Mouse (Mus musculus) C2C12 (cell line): Measurements from ENCODE around the gene Tef. TPM values are rescaled to one million over a fixed set of nuclear protein-coding genes. Genes with fewer than 3 reads are reported as not detected.

Experiments used
- H3K27me3 ChIP-seq: one replicate; pipeline ENCODE4 v1.6.1; 2011; ENCODE audit not compliant: control insufficient read depth, insufficient read depth, insufficient read length
- H3K36me3 ChIP-seq: one replicate; pipeline ENCODE4 v1.6.1; 2011; ENCODE audit not compliant: control insufficient read depth, insufficient read depth
- H3K4me3 ChIP-seq: one replicate; pipeline ENCODE4 v1.5.1; 2011; ENCODE audit warnings: mild to moderate bottlenecking, control low read depth; ENCODE audit not compliant: poor library complexity, insufficient read depth, severe bottlenecking
- H3K79me2 ChIP-seq: one replicate; pipeline ENCODE4 v1.6.1; 2011; ENCODE audit not compliant: control insufficient read depth, insufficient read depth
- H3K79me3 ChIP-seq: one replicate; pipeline ENCODE4 v1.6.1; 2011; ENCODE audit warnings: low read depth, control low read depth
- H3ac ChIP-seq: one replicate; pipeline ENCODE3; 2011; ENCODE audit warnings: low read depth; ENCODE audit not compliant: control insufficient read depth, insufficient read length
- CEBPB ChIP-seq: IDR thresholded peaks from one replicate; pipeline ENCODE4 v1.6.1; 2011; ENCODE audit warnings: low read depth, mild to moderate bottlenecking, control low read depth, moderate library complexity
- CTCF ChIP-seq: IDR thresholded peaks from one replicate; pipeline ENCODE4 v1.5.1; 2011; ENCODE audit not compliant: control insufficient read depth, insufficient read depth, insufficient read length
- FOSL1 ChIP-seq: IDR thresholded peaks from one replicate; pipeline ENCODE4 v1.8.0; 2011; ENCODE audit warnings: mild to moderate bottlenecking, low read length; ENCODE audit not compliant: poor library complexity, insufficient read depth, severe bottlenecking
- MAX ChIP-seq: IDR thresholded peaks from one replicate; pipeline ENCODE4 v1.6.1; 2011; ENCODE audit warnings: mild to moderate bottlenecking, control low read depth
- MYOD1 ChIP-seq: IDR thresholded peaks from one replicate; pipeline ENCODE4 v1.6.1; 2011; ENCODE audit warnings: low read depth; ENCODE audit not compliant: control insufficient read depth, insufficient read length
- MYOG ChIP-seq: IDR thresholded peaks from one replicate; pipeline ENCODE4 v1.6.1; 2011; ENCODE audit not compliant: control insufficient read depth, insufficient read length; ENCODE audit errors: extremely low read depth
- USF1 ChIP-seq: IDR thresholded peaks from one replicate; pipeline ENCODE4 v1.6.1; 2011; ENCODE audit warnings: low read depth, mild to moderate bottlenecking, control low read depth, moderate library complexity
- polyA plus RNA-seq: library from polyadenylated mRNA; unstranded; fragments of >200 nt; fragmentation: generic; extraction: Trizol; gene quantifications from one replicate; pipeline ENCODE4 v1.2.1, GENCODE M21; 2012; ENCODE audit warnings: missing spikeins

The Tef gene
- polyA plus RNA-seq, 1 experiment, result 32.6 TPM

DNA sequence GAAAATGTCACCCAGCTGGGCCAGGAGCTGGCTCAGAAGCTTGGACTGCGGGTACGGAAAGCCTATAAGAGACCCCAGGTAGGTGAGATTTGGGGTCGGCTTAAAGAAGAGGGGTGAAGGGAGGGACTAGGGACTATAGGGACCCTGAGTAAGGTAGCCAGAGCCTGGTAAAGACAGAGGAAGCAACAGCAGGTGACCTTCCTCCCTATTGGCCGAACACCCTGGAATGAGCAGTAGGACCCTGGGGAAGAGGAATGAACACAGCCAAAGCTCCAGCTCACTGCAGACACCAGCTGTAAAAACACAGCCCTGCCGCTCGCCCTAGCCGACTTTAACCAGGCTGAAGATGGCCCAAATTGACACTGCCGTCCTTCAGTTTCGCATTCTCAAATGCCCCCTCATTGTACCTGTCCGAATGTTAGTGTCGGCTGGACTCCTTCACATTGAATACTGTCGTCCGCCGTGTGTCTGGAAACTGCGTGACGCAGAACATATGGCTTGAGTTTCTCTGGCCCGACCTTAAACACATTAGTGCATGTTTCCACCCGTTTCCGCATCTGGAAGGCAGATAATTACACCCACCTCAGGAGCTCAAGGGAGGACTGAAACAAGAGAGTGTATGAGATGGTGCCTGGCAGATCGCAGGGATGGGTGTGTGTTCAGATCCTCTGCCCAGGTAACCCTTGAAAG is 29.6 kb upstream of the Tef start:
- Histone ChIP-seq H3K79me3 (no peaks in the 10 kb centered on the region), H3K36me3 (peaks cover 37% of the 10 kb centered on the region), H3ac (no peak overlapping the region), H3K4me3 (no peak overlapping the region), H3K79me2 (no peaks in the 10 kb centered on the region), H3K27me3 (no peaks in the 10 kb centered on the region)
- TF ChIP-seq CTCF (no peak), CEBPB (no peak), MYOG (no peak), MYOD1 (no peak), MAX (no peak), FOSL1 (no peak), USF1 (no peak)

DNA sequence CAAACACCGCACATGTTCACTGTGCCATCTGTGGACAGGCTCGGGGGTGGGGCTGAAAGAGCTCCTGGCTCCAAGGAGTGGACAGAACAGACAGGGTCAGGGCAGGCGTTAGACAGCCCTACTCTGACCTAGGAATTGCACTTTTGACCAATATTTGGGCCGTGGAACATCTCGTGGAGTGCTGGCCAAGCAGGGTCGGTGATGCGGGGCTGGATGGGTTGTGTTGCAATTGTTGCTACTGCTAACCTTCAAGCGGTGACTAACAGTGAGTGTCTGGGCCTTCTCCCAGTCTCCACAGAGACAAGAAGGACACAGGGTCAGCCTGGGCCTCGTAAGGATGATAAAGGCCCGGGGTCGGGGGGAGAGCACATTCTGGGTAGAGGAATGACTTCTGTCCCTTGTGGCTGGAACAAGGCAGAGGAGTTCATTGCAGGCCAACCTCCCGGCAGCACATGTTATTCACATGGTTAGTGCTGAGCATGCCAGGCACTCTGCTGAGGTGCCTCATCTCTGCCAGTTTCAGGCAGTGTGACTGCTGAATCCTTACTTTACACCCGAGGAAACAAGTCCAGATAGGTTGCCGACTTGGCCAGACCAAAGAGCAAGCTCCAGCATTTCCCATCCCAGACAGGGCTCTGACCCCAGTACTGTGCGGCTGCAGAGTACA is 27.6 kb upstream of the Tef start:
- peaks cover 40% of the 10 kb centered on the region for H3K36me3 ChIP-seq
- no peaks in the 10 kb centered on the region for H3K27me3 ChIP-seq
- no peaks in the 10 kb centered on the region for H3K79me2 ChIP-seq
- no peak for TF ChIP-seq USF1
- TF ChIP-seq FOSL1, result no peak
- TF ChIP-seq MYOD1, result no peak
- TF ChIP-seq CTCF, result no peak
- TF ChIP-seq MYOG, result no peak
- no peak for TF ChIP-seq MAX
- TF ChIP-seq CEBPB, result no peak
- no peak overlapping the region for H3ac ChIP-seq
- no peaks in the 10 kb centered on the region for H3K79me3 ChIP-seq
- no peak overlapping the region for H3K4me3 ChIP-seq

DNA sequence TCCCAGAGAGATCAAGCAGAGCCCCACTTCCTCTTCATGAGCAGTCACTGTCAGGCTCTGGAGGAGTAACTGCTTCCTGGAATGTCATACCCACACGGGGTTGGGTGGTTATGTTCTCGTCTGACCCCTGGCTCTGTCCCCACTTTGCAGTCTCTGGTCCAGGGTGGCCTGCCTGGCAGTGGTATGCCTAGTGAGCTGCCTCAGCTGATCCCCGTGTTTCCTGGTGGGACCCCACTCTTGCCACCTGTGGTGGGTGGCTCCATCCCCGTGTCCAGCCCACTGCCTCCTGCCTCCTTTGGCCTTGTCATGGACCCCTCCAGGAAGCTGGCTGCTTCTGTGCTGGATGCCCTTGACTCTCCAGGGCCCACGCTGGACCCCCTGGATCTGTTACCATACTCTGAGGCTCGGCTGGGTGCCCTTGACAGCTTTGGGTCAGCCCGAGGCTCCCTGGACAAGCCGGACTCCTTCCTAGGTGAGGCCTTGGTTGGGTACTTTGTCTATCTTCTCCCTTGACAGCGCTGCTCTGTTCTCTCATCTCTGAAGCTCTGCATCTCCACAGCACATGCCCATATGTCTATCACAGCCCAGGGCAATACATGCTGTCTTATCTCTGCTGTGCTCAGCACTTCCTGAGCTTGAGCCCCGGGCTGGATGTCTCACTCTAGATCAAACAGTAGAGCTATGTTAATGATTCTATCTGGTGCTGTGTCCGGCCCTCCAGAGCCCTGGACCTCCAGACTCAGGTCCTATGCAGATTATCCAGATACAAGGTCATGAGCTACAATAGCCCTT is 25.4 kb upstream of the Tef start:
- no peaks in the 10 kb centered on the region for H3K27me3 ChIP-seq
- H3K36me3 ChIP-seq, result peaks cover 32% of the 10 kb centered on the region
- TF ChIP-seq FOSL1 (no peak), MYOG (no peak), CEBPB (no peak), MAX (no peak), CTCF (no peak), USF1 (no peak), MYOD1 (no peak)
- no peak overlapping the region for H3ac ChIP-seq
- no peaks in the 10 kb centered on the region for H3K79me2 ChIP-seq
- no peak overlapping the region for H3K4me3 ChIP-seq
- H3K79me3 ChIP-seq, result no peaks in the 10 kb centered on the region

DNA sequence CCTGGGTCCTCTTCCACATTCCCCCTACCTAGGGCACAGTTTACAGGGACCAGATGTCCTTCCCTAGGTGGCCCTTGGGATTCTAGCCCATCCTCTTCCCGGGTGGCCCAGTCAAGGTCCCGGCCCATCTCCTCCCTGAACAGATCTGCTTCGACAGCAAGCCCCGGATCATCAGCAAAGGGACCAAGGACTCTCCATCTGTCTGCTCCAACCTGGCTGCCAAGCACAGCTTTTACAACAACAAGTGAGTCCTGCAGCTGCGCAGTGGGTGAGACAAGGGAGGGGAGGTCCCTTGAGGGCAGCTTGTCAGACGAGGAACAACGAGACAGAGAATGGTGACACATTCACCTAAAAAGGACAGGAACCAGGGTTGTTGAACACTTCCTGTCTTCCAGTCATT is 20.4 kb upstream of the Tef start:
- H3K79me2 ChIP-seq, result no peaks in the 10 kb centered on the region
- H3K4me3 ChIP-seq, result no peak overlapping the region
- no peaks in the 10 kb centered on the region for H3K79me3 ChIP-seq
- TF ChIP-seq MAX, result no peak
- peaks cover 48% of the 10 kb centered on the region for H3K36me3 ChIP-seq
- no peak overlapping the region for H3ac ChIP-seq
- H3K27me3 ChIP-seq, result no peaks in the 10 kb centered on the region

DNA sequence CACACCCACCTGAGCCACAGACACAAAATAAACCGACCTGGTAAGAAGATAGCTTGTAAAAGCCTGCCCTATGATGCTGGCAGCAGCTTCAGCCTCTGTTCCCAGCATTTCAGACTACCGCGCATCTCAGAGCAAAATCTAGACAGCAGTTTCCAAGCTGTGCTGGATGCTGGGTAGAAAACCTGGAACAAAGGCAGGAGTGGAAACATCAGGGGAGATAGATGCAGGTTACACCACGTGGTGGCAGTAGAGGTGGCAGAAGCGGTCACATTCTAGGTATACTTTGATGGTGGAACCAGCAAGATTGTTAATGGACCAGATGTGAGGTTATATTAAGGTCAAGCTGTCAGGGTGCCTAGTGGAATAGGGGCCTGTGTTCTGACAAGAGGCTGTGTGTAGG is 17.5 kb upstream of the Tef start:
- H3K79me3 ChIP-seq, result no peaks in the 10 kb centered on the region
- no peaks in the 10 kb centered on the region for H3K27me3 ChIP-seq
- no peak overlapping the region for H3K4me3 ChIP-seq
- no peak for TF ChIP-seq USF1
- peak; percentile 26 for TF ChIP-seq CTCF
- H3ac ChIP-seq, result no peak overlapping the region
- peaks cover 59% of the 10 kb centered on the region for H3K36me3 ChIP-seq
- H3K79me2 ChIP-seq, result no peaks in the 10 kb centered on the region
